Mouse (Mus musculus) erythroblast, embryonic 14.5 days (primary cell): Measurements from ENCODE around the gene Slc2a2.

ENCODE experiments used
- GATA1 ChIP-seq: IDR thresholded peaks from 2 replicates; pipeline ENCODE4 v1.6.1; 2012; ENCODE audit warnings: low read length, inconsistent platforms, mixed read lengths
- TAL1 ChIP-seq: IDR thresholded peaks from 3 replicates; pipeline ENCODE4 v1.6.1; 2012; ENCODE audit warnings: low read length, inconsistent platforms, mixed read lengths

DNA sequence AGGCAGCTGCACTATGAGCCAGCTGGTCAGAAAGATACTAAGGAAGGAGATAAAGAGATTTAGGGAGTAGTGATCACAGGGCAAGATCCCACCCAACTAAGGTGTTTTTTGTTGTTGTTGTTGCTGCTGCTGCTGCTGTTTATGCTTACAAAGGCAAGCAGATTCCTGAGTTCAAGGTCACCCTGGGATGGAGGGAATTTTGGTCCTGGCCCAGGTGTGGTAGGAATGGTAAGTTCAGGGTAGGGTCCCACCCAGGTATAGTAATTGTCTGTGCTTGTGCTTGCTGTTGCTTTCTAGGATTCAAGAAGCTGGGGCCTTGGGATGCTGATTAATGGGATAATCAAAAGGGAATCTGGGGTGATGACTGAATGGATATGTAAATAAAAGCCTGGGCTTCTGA, 51.3 kb downstream of the Slc2a2 start:
- TF ChIP-seq TAL1, result no peak
- TF ChIP-seq GATA1, result no peak
